Mouse (Mus musculus): Measurements from ENCODE around the gene Tubgcp5.
"Not testable (repeated sequence)": the region's sequence is repeated elsewhere in the genome, so short reads cannot be mapped to it uniquely, and the experiment has no call there.

Gene Tubgcp5

DNA sequence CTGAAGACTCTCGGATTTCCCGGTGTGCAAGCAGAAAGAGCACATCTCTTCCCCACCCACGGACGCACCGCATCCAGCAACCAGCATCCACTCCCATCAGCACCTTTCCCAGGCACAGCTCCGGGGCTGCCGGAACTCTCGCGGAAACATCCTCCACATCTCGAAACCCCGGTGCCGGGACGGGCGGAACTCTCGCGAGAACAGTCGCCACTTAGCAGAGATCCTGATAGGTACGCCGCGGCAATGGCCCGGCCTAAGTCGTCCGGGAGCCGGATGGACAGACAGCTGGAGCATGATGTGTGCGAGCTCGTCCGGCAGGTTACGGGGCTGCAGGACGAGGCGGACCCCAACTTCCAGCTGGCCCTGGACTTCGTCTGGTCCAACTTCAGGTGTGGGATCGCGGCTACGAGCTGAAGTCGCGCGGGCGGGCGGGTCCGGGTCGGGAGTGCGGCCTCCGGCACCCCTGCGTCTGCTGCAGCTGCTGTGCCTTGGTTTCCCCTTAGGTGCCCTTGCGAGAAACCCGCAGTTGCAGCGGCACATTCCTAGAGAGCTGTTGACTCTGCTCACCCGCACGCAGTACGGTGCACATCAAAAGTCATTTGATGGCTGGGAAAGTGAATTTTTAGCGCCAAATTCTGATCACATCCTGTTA, at the start of gene Tubgcp5:
Gene Tubgcp5 (plus strand): TSS at position 203 of the 652 bp plus-strand sequence.
- peak; percentile 88 to 96 for DNase-seq (ENCODE audit: low spot score in 2 of 2)

DNA sequence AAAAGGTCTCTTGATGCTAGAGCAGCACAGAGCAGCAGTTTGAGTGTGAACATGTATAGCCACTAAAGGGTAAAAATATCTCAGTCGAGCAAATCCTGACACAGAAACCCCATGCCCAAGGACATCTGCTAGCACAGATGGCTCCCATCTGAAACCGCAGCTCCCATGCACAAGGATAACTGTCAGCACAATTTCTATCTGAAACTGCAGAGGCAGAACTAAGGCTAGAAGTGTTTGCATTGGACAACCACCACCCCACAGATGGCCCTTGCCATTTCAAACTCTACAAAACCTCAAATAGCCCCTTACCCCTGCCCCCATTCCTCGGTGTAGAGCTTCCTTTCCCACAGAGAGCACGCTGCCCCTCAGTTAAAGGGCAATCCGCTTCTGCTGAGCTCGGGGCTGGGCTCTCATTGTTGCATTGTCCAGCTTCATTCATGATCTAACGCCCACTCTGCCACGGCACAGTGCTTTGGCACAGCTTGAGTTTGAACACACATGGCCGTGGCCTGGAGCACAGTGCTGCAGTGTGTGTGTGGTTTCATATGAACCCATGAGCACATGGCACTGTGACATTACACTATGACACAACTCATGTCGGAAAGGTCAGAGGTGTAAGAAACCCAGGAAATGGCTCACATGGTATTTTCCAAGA, 49.3 kb upstream of the Tubgcp5 start:
- no peak for DNase-seq (ENCODE audit: low spot score in 2 of 2)

DNA sequence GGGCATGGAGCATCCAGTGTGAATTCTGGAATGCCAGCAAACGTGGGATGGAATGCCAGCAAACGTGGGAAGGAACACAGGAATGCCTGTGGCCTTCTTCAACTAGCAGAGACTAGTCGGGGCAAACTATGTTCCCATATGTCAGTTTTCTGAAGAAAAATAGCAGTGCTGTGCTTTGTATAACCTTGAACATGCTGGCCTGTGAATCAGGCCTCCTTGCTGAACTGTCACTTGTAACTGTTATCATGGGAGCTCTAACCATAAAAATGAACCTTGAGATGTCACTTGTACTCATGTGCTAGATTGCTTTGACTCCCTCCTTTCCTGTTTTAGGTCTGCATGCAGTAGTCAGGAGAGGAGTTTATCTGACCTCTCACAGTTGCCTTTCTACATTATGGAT, 43.1 kb upstream of the Tubgcp5 start:
- DNase-seq (ENCODE audit: low spot score in 2 of 2) = no peak

DNA sequence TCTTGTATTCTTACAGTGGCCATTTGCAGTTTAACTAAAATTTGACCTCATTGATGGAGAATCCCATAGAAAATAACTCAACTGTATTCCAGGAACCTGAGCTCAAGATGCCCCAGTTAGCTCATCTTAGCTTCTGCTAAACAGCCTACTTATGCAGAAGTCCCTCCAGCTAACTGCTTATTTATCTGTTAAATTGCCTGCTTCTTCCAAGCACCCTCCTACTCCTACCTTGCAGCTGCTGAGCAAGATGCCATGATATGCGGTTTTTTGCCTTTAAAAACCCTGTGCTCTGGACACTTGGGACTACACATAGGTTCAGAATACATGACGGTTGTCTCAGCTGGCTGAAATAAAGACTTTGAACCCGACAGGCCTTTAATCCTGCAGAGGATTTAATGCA, 34.6 kb upstream of the Tubgcp5 start:
- DNase-seq (ENCODE audit: low spot score in 2 of 2) = no peak

DNA sequence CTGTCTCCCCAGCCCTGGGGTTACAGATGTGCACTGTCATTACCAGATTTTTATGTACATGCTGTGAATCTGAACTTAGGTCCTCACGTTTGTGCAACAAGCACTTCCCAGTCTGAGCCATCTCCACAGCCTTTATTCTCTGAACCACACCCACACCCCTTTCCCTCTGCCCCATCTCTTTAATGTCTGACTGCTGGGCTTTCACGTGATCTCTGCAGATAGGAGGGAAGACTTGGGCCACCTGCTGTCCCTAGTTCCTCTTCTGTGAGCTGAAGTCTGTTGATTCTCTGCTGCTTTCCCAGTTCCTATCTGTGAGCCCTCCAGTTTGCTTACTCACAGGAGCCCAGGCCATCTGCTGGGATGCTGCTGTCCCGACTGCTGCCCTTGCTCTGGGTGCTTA, 26.0 kb upstream of the Tubgcp5 start, which contains the start of gene Siglech:
Gene Siglech (plus strand): TSS at position 253 of the 400 bp plus-strand sequence.
- no peak for DNase-seq (ENCODE audit: low spot score in 2 of 2)

DNA sequence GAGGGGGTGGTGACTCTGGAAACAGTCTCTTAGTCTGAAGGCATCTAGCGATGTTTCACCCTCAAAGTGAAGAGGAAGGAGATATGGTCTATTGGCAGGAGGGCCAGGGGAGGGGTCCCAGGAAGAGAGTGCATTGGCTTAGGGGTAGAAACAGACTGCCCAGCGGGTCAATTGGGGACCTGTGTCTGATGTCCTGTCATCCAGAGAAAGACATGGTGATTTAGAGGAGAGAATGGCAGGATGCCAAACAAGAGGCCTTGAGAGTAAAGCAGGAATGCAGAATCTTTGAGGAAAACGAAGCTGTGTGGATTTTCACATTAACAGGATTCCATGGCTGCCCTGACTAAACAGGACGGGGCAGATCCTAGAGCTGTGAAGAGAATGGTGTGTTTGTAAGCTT, 13.9 kb upstream of the Tubgcp5 start:
- no peak for DNase-seq (ENCODE audit: low spot score in 2 of 2)

DNA sequence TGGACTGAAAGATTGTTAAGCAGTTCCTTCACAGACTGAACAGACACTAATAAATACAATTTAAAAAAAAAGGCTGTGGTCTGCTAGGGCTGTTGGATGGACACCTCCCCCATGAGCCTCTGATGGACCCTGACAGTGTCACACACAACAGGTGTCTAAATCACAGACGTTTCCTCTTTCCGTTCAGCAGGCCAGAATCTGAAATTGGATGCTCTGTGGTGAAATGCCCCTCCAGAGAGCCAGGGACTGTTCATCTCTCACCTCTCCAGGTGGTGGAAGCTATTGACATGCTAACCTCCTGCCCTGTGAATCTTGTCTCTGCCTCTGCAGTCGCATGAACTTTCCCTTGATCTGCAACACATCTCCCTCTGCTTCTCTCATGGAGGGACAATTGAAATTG, 11.5 kb upstream of the Tubgcp5 start:
- DNase-seq (ENCODE audit: low spot score in 2 of 2) = no peak

DNA sequence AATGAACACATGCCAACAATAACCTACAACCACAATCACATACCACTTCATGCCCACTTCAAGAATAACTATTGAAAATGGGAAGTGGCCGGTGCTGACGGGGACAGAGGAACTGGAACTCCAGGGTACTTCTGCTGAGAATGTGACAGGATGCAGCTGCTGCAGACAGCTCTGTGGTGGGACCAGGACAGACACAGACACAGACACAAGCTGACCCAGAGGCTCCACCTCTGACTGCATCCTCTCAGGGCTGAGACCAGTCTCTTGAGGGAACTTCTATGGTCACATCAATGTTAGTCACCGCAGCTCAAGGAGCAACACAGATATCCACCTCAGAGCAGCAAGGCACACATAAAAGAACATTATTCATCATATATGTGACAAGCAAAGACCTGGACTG, 9.4 kb upstream of the Tubgcp5 start:
- DNase-seq (ENCODE audit: low spot score in 2 of 2) = no peak

DNA sequence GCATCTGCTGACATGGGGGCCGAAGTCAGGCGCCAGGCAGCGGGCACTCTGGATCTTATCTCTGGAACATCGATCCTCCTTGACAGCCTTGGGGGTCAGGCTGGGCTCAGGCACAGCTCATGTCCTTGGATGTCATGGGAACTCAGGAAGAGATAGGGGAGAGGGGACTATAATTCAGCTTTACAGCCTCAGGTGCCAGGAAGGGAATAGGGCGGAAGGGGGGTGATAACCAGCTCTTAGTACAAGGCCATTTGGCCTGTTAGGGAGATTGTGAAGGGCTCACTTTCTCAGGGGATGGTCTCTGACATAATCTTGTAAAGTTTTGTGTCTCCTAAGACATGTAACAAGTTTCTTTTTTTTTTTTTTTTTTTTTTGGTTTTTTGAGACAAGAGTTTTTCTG, 3.4 kb upstream of the Tubgcp5 start:
- not testable (repeated sequence) for DNase-seq (ENCODE audit: low spot score in 2 of 2)

DNA sequence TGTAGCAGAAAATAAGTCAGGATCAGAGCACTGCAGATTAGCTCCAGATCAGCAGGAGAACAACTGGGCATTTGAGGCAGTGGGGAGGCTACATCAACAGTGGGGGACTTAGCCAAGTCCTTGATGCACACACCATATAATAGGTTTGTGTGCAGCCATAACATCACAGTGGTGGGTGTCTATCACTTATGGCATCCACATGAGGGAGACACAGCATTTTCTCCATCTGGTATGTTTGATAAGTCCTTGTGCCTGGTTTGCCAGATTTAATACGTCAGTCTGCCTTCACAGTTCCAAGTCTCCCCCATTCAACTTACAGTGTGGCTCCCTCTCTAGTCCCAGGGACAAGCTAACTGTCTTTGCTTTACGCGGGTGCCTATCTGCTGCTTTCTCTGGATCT, 1.7 kb upstream of the Tubgcp5 start:
- DNase-seq (ENCODE audit: low spot score in 2 of 2) = no peak

DNA sequence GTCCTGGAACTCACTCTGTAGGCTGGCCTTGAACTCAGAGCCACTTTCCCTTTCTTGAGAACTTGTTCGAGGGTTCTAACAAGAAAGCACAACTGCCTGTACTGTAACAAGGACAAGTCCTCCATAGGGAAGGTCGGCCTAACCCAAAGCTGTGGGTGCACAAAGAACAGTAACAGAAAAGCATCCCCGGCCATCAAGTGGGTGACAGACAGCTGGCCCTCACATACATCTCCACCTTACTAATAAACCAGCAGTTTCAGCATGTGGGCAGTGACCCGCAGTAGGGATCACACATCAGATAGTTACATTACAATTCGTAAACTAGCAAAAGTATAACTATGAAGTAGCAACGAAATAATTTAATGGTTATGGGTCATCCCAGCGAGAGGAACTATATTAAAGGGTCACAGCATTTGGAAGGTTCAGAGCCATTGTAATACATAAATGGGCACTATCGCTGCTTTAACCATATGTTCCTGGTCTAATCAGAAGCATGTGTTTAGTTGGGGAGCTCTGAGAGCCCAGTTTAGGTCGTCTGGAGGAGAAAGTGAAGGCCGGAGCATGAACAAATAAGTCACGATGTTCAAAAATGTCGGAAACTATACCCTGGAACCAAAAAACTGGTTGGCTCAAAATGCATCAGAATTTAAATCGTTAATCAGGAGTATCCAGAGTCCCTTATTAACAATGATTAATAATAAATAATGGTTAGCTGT, 560 bp upstream of the Tubgcp5 start:
- no peak for DNase-seq (ENCODE audit: low spot score in 2 of 2)

DNA sequence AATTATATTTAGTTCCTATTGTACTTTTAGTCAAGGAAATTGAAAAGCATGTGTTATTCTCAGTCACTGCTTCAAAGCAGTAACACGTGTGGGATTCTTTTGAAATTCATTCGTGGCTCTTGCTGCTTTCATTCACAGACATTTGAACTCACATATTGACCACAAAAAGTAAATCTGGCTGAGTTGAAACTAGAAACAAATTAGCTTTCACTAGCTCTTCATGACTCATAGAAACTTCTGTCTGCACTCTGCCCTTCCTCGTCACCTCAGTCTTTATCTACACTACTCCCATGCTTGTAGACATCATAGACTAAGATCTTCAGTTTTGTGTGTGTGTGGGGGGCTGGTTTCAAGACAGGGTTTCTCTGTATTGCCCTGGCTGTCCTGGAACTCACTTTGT, 6.0 kb downstream of the Tubgcp5 start:
- no peak for DNase-seq (ENCODE audit: low spot score in 2 of 2)

DNA sequence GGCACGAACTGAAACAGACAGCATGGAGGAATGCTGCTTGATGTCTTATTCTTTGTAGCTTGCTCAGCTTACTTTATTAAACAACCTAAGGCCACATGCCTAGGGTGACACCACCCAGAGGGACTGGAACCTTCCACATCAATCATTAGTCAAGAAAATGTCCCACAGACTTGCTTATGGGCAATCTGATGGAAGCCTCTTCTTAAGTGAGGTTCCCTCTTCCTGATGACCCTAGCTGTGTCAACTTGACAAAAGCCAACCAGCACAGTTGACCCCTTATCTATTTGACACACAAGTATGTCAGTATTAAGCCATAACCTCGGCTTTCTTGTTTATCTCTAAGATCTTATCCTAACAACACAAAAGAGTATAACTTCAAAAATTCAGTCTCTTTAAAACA, 16.0 kb downstream of the Tubgcp5 start:
- DNase-seq (ENCODE audit: low spot score in 2 of 2) = no peak

DNA sequence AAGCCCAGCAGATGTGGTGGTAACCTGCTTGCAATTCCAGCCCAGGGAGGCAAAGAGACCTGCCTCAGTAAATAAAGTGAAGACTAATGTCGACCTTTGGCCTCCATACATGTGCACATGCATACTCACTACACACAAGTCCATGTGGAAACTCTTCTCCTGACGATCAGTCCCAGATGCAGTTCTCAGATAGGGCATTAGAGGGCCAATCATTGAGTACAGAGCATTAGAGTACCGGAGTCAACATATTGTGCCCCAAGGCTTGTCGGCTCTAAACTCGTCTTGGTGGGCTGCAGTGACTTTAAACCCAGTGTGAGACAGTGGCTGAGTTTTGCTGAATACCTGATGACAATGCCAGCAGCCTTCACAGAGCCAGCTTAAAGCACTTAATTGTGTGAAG, 30.5 kb downstream of the Tubgcp5 start:
- DNase-seq (ENCODE audit: low spot score in 2 of 2) = no peak

DNA sequence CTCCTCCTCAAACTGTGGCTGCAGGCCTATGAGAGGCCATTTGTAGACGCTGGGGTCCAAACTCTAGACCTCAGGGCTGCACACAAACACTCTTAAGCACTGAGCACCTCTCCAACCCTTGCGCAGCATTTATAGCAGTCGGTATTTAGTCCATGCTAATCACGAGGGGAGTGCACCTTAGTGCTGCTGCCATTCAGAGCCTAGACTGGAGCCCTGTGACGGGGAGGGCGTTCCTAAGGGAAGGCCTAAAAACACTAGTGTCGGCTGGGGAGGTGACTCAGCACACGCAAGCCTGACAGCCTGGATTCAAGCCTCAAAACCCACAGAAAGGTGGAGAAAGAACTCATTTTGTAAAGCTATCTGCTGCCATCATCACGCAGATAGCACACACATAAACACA, 33.6 kb downstream of the Tubgcp5 start:
- DNase-seq (ENCODE audit: low spot score in 2 of 2) = no peak

DNA sequence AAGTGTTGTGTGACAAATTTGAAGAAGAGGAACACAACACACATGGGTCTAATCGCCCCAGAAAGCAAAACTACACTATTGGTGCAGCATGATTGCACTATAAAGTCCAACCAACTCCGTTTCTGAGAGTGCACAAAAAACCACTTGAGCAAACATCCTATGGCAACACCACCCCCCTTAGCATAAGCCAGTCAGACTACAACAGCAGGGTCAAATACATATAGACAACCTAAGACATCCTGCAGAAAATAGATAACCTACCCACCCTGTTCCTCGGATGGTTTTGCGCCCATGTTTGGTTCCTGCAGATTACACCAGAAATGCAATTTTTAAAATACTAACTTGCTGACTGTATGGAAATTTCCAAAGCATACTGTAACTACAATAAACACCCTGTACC, 42.9 kb downstream of the Tubgcp5 start:
- no peak for DNase-seq (ENCODE audit: low spot score in 2 of 2)

DNA sequence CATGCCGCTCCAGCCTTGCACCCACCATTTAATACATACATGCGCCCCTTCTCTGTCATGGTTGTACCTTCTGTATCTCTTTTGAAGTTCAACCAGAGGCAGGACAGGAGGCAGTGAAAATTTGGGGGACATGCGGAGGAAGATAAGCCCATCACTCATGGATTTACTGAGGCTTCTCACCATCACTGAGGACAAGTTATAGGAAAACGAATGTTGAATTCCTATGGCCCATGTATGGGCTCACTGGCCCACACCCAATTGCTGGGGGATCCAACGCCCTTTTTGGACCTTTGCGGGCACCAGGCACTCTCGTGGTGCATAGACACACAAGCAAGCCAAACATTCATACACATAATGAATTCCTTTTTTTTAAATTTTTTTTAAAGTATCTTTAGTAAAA, 47.5 kb downstream of the Tubgcp5 start, which contains the start of gene Cyfip1:
Gene Cyfip1 (plus strand): TSS at position 301 of the 400 bp plus-strand sequence.
- no peak for DNase-seq (ENCODE audit: low spot score in 2 of 2)

DNA sequence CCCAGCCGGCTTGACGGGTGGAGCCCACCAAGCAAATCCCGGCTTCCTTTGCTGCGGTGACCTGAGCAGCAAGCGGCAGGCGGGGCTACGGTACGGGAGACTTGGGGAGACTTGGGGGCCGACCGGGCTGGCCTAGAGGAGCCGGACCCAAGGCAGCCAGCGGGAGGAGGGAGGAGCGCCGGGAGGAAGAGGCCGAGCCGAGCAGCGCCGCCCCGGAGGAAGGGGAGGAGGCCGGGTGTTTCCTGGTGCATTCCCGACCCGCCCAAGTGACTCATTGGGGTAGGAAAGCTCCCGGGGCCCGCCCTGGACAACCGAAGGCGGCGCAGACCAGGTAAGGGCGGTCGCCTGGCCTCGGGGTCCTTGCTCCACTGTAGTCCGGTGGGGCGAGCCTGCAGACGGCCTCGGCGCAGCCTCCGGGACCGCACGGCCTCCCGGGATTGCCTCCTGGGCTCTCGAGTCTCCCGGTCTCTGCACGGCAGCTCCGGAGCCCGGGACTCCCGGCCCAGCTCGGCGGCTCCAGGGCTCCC, 48.1 kb downstream of the Tubgcp5 start:
- DNase-seq (ENCODE audit: low spot score in 2 of 2) = peak; percentile 89 to 92

DNA sequence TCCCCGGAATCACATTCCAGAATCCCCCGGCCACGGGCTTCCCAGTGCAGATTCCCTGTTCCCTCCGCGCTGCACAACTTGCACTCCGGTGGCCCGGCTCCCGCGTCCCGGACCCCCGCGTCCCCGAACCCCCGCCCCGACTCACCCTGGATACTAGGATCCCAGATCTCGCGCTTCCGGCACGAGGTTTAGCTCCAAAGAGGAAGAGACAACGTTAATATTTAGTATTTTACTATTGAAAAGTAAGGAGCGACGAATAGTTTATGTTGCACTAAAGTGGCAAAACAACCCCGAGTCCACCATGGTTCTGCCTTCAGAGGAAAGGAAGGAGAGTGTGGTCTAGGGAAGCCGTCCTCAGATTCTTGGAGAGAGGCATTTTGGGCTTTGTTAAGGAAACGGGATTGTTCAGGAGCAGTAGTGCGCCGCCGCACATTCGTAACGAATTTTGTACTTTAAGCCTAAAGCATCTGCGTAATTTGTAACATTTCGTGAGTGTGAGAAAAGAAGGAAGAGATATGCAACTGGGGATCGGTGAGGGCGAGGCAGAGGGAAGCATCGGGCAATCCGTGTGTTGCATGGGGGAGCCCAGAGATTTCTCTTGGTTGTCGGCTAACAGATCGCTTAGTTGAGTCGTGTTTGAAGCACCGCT, 48.7 kb downstream of the Tubgcp5 start:
- DNase-seq (ENCODE audit: low spot score in 2 of 2) = peak in 1 of 2 experiments; percentile 22

DNA sequence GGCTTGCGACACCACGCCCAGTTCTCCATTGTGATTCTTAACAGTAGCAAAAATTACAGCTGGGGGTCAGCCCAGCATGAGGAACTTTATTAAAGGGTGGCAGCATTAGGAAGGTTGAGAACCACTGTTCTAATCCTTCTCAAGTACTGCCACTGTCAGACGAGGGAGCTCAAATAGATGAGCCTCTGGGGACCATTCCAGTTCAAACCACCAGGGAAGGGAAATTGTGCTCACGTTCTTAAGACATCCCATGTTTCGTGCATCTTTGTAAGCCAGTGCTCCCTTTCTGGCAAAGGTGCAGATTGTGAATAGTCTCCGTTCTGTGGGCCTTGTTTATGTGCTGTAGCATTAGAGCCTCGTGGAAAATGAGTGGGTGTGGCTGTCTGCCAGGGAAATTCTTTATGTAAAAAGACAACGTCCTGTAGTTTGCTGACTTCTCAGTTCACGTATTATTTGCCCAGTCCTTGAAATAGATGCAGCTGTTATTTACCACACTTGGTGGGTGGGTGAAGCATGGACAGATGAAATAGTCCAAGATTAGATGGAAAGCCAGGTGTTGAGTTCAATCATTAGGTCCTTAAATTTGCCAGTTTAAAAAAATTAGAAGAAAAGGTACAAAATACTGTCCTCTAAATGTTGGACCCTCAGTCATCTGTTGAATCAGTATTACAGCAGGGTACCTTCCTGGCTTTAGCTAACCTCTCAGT, 52.8 kb downstream of the Tubgcp5 start:
- no peak for DNase-seq (ENCODE audit: low spot score in 2 of 2)

DNA sequence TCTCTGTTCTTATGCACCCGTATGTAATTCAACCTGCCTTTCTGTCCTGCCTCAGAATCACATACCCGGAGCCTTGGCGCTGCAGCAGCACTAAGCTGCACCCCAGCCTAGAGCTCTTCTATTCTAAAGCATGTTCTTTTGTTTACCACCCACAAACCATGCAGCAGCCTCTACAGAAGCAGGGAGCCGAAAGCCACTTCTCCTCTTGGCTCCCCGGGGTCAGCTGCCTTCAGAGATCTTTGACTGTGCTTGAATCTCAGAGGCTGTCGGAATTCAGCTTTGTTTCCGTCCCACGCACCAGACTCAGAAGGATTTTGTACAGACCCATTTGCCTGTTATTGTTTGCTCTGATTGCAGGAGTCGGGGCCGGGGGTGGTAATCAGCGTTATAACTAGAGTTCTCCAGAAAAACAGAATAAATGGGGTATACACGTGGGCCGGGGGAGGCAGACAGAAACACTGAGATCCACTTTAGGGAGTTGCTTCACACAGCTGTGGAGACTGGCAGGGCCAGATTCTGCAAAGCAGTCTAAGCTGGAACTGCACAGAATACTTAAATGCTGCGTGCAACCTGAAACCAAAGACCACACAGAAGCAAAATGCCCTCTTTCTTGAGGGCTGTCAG, 56.1 kb downstream of the Tubgcp5 start:
- DNase-seq (ENCODE audit: low spot score in 2 of 2) = no peak

Measured in urinary bladder, adult 18-20 months (tissue).